Mouse (Mus musculus) limb, embryonic 15.5 days (tissue): ENCODE measurements around the gene Prdx6b. TPM values are rescaled to one million over a fixed set of nuclear protein-coding genes. Genes with fewer than 3 reads are reported as not detected.

ENCODE experiments used
- ATAC-seq: fragments of 200-750 bp; cut with Nextera tagmentation; 2 replicates; pipeline ENCODE4 v1.8.0; 2017; ENCODE audit warnings: low read depth, moderate TSS enrichment; ENCODE audit not compliant: insufficient number of reproducible peaks, low FRiP score, low TSS enrichment
- H3K27ac ChIP-seq: fragments of 300-500 bp; sonication (generic); 2 replicates; pipeline ENCODE4 v1.5.1; 2015; ENCODE audit warnings: moderate library complexity, mild to moderate bottlenecking, inconsistent platforms
- H3K27me3 ChIP-seq: fragments of 300-500 bp; sonication (generic); 2 replicates; pipeline ENCODE4 v1.6.1; 2015; ENCODE audit warnings: inconsistent platforms
- H3K36me3 ChIP-seq: fragments of 300-500 bp; sonication (generic); 2 replicates; pipeline ENCODE4 v1.6.1; 2015; ENCODE audit warnings: inconsistent platforms
- H3K4me1 ChIP-seq: fragments of 300-500 bp; sonication (generic); 2 replicates; pipeline ENCODE4 v1.6.1; 2015; ENCODE audit warnings: inconsistent platforms
- H3K4me2 ChIP-seq: fragments of 300-500 bp; sonication (generic); 2 replicates; pipeline ENCODE4 v1.6.1; 2015; ENCODE audit warnings: mild to moderate bottlenecking, inconsistent platforms
- H3K4me3 ChIP-seq: fragments of 300-500 bp; sonication (generic); 2 replicates; pipeline ENCODE4 v1.5.1; 2015; ENCODE audit warnings: mild to moderate bottlenecking, inconsistent platforms
- H3K9ac ChIP-seq: fragments of 300-500 bp; sonication (generic); 2 replicates; pipeline ENCODE4 v1.6.1; 2015; ENCODE audit warnings: inconsistent platforms
- H3K9me3 ChIP-seq: fragments of 300-500 bp; sonication (generic); 2 replicates; pipeline ENCODE4 v1.6.1; 2016; ENCODE audit warnings: inconsistent platforms
- WGBS: fragments of 180-500 bp; shearing (Covaris S2); methylation state at CpG from one replicate; pipeline ENCODE4 v1.1.7; 2015; 5-methylcytosine and 5-hydroxymethylcytosine counted together
- polyA plus RNA-seq: library from polyadenylated mRNA; unstranded; fragments of >200 nt; fragmentation: Nextera tagmentation; extraction: Ambion mirVana; gene quantifications from 2 replicates; pipeline ENCODE4 v1.2.1, GENCODE M21; 2015

Prdx6b gene
- polyA plus RNA-seq, 1 experiment from 2014 or later, result not detected

DNA sequence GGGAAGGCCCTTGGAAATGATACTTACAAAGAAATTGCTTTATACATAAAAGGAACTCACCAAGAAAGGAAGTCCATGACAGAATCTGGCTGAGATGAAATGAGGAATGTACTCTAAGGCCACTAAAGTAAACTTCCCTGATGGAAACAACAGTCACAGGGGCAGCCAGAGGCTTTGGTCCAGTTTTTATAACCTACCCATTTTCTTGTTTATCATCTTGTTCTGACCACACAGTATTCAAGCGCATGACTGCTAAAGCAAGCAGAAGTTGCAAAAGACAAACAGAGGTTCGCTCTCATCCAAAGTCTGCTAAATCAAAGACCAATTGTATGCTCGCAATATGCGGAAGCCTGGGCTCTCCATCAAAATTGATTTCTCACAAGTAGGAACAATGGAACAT, 8.5 kb downstream of the Prdx6b start:
- no peak overlapping the region for H3K4me2 ChIP-seq
- no peaks in the 10 kb centered on the region for H3K27me3 ChIP-seq
- WGBS, result 89% methylated on average over 4 of the region's 4 CpGs
- no peaks in the 10 kb centered on the region for H3K9me3 ChIP-seq
- H3K4me3 ChIP-seq, result no peak overlapping the region
- no peak overlapping the region for H3K9ac ChIP-seq
- no peaks in the 10 kb centered on the region for H3K36me3 ChIP-seq
- H3K4me1 ChIP-seq, result no peaks in the 10 kb centered on the region
- no peak for ATAC-seq
- no peak overlapping the region for H3K27ac ChIP-seq

DNA sequence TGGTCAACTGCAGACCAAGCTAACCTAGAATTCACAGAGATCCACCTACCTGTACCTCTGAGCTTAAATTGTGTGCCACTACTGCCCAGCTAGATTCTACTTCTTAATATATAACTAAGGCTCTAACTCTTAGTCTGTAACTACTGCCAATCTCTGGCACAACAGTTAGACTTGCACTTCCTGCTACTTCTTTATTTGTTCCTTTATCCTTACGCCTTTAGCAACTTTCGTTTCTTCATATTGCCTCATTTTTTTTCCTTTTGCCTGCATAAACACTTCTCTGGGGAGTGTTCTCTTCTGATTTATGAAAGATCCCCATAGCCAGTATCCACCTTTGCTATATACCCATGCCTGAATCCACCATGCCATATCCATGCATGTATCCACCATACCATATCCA, 11.7 kb downstream of the Prdx6b start:
- WGBS, result 91% methylated on average over 2 of the region's 2 CpGs
- no peaks in the 10 kb centered on the region for H3K36me3 ChIP-seq

DNA sequence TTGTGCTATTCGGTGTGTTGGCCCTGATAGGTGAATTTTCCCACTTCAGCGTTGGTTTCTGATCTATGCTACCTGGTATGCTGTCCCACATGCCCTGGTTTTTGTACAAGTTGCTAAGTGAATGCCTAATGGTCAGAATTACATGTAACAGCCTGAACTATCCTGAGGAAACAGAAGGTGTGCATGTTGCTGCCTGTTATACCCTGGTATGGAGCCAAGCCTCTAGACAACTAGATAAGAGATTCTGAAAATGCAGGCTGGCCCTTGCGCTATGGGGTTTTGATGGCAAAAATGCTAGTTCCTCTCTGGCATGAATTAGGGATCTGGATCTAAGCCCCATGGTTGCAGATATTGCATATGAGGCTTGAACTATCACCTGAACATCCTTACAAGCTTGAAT, 15.4 kb downstream of the Prdx6b start:
- Histone ChIP-seq H3K4me2 (no peak overlapping the region), H3K4me3 (no peak overlapping the region), H3K27me3 (no peaks in the 10 kb centered on the region), H3K27ac (no peak overlapping the region), H3K4me1 (no peaks in the 10 kb centered on the region), H3K36me3 (no peaks in the 10 kb centered on the region), H3K9me3 (no peaks in the 10 kb centered on the region), H3K9ac (no peak overlapping the region)
- 72% methylated on average over 3 of the region's 3 CpGs for WGBS
- no peak for ATAC-seq

More for the DNA sequence above, 11.7 kb downstream of the Prdx6b start:
- ATAC-seq, result no peak
- Histone ChIP-seq H3K4me3 (no peak overlapping the region), H3K4me1 (no peaks in the 10 kb centered on the region), H3K4me2 (no peak overlapping the region), H3K9me3 (no peaks in the 10 kb centered on the region), H3K27me3 (no peaks in the 10 kb centered on the region), H3K9ac (no peak overlapping the region), H3K27ac (no peak overlapping the region)

DNA sequence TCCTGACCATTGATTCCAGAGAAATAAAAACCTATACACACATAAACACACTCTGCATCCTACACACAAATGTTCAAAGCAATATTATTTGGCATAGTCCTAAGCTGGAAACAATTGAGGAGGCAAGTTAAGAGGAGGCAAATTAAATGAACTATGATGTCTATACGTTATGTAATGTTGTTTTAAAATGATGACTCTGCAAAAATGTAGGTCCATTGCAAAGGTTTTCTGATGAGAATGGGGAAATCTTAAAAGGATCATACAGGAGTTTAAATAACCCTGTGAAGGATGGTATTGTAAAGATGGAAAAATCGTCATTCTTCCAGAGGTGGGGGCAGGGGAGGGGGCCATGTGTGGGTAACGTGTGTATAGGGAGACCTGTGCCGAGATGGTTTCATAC, 17.5 kb downstream of the Prdx6b start:
- ATAC-seq, result no peak
- no peak overlapping the region for H3K4me2 ChIP-seq
- H3K4me1 ChIP-seq, result no peaks in the 10 kb centered on the region
- no peaks in the 10 kb centered on the region for H3K27me3 ChIP-seq
- 67% methylated on average over 4 of the region's 4 CpGs for WGBS
- H3K9ac ChIP-seq, result no peak overlapping the region
- H3K36me3 ChIP-seq, result no peaks in the 10 kb centered on the region
- no peaks in the 10 kb centered on the region for H3K9me3 ChIP-seq
- no peak overlapping the region for H3K4me3 ChIP-seq
- H3K27ac ChIP-seq, result no peak overlapping the region

DNA sequence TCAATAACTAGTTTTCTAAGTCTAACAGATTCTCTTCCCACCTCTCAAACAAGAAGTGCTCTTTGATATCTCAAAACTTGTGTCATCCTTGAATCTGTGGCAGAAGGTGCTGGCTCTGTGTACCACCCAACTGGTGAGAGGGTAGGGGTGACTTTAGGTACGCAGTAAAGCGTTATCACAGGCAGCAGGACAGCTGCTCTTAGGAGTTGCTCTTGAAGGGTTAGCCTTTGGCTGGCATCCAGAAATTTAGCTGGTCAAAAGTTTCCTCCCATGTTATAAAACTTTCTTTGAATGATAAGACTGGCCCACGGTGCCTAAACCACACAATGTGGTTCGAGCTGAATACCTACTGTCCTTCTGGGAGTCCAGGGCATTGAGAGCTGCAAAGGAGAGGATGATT, 18.5 kb downstream of the Prdx6b start:
- H3K27me3 ChIP-seq, result no peaks in the 10 kb centered on the region
- no peak overlapping the region for H3K4me2 ChIP-seq
- H3K9ac ChIP-seq, result no peak overlapping the region
- no peak overlapping the region for H3K4me3 ChIP-seq
- no peaks in the 10 kb centered on the region for H3K36me3 ChIP-seq
- WGBS, result 72% methylated on average over 4 of the region's 4 CpGs
- ATAC-seq, result no peak
- no peaks in the 10 kb centered on the region for H3K4me1 ChIP-seq
- H3K9me3 ChIP-seq, result no peaks in the 10 kb centered on the region
- H3K27ac ChIP-seq, result no peak overlapping the region

DNA sequence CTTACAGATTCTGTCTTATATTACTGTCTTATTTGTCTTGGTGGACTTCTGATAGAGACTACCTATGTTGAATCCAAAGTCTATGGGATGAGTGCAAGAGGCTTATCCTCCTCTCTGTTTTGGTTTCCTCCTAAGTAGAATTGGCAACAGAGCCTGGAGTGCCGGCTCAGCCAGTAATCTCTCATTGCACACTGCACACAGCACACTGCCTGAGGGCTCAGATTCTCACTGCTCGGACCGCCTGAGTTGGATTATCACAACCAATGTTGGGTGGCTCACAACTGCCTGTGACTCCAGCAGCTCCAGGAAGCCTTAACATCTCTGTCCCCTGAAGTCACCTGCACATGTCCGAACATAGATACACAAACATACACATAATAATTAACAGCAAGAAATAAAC, 19.1 kb downstream of the Prdx6b start:
- peaks cover 4% of the 10 kb centered on the region; the same call in 1 of the 2 replicates for H3K4me1 ChIP-seq
- no peak overlapping the region for H3K4me2 ChIP-seq
- no peak overlapping the region for H3K27ac ChIP-seq
- no peaks in the 10 kb centered on the region for H3K36me3 ChIP-seq
- no peaks in the 10 kb centered on the region for H3K9me3 ChIP-seq
- no peaks in the 10 kb centered on the region for H3K27me3 ChIP-seq
- no peak for ATAC-seq
- WGBS, result 62% methylated on average over 4 of the region's 4 CpGs
- H3K4me3 ChIP-seq, result no peak overlapping the region
- no peak overlapping the region for H3K9ac ChIP-seq

DNA sequence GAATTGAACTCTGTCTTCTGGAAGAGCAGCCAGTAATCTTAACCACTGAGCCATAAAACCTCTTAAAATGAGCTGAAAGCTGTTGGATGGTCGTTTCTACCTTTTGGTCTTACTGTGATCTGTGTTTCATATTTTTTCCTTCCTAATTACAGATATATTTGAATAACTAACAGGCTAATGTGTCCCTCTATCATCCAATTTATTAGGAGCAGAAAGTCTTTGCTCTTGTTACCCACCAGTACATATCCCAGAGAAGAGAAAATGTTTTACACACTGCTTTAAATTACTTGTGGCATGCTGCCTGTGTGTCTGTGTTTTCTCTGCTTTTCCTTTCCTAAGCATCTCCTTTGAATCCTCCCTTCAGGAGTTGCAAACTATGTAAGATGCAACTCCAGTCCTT, 21.9 kb downstream of the Prdx6b start:
- Histone ChIP-seq H3K4me3 (no peak overlapping the region), H3K9ac (no peak overlapping the region), H3K4me2 (no peak overlapping the region), H3K27me3 (no peaks in the 10 kb centered on the region), H3K9me3 (no peaks in the 10 kb centered on the region), H3K36me3 (0 out of 2 replicates have a peak, but pooled peaks cover 3% of the 10 kb centered on the region), H3K27ac (no peak overlapping the region), H3K4me1 (peaks cover 6% of the 10 kb centered on the region; the same call in 1 of the 2 replicates)
- no peak for ATAC-seq
- WGBS, result 26% methylated on average over 1 of the region's 1 CpGs

DNA sequence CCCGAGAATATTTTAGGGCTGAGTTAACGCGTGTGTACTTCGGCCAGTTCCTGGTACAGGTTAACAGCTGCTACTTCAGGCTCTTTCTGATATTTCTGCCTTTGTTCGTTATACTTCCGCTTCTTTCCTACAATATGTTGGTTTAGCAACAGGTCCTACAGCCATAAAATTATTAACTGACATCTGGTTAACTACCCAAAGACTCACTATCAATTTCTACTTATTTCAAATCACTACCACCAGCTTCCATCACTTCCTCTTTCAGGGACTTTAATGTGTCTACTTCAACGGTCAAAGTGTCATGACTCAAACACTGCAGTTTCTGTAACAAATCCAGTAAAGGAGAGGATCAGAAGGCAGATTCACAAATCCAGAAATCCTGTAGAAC, 22.6 kb downstream of the Prdx6b start:
- H3K27me3 ChIP-seq, result no peaks in the 10 kb centered on the region
- peak overlapping the region; percentile 67 for H3K4me2 ChIP-seq
- H3K4me3 ChIP-seq, result peak overlapping the region; percentile 87
- H3K4me1 ChIP-seq, result peaks cover 6% of the 10 kb centered on the region; the same call in 1 of the 2 replicates
- 42% methylated on average over 7 of the region's 7 CpGs for WGBS
- H3K9ac ChIP-seq, result peak overlapping the region; percentile 89; the same call in 1 of the 2 replicates
- H3K9me3 ChIP-seq, result no peaks in the 10 kb centered on the region
- H3K36me3 ChIP-seq, result peaks cover 6% of the 10 kb centered on the region
- peak overlapping the region; percentile 95 for H3K27ac ChIP-seq
- ATAC-seq, result no peak

DNA sequence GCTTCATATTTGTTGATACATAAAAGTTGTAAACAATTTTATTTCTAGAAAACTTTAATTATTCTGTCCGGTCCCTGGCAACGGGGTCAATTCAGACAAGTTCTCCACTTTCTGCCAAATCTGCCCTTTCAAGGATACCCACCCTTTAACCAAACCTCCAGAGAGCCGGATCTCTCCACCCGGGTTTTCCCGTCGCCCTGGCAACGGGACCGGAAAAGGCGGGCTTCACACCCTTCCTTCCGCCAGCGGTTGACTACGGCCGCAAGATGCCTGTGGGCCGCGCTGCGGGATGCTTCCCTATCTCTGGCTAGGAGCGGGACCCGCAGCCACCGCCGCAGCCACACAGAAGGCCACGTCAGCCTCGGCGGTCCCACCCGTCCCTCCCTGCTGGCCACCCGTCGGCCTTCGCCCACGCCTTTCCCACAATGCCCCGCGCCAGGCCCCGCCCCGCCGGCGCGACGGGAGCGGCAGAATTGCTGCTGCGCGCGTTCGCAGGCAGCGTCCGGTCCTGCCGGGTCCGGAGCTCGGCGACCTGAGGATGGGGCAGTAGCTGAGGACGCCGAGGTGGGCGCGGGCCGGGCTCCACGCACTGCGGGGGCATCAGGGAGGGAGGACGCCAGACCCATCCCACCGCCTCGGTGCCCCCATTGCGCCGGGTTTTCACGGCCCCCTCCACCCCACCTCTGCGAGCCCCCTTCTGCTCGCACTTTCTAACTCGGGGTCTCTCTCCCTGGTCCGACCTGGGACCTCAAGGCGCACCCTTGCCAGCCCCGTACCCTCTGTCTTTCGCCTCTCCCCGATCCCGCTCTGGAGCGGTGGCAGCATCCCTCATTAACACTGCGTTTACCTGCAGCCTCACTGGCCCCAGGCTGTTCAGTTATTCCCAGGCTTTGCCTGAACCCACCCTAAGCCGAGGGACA, 23.2 kb downstream of the Prdx6b start, which contains the start of gene Dnajc10:
Gene Dnajc10, plus strand, starts transcription at position 225 of the 920 bp plus-strand sequence.
- Histone ChIP-seq H3K36me3 (peaks cover 6% of the 10 kb centered on the region), H3K4me1 (peaks cover 6% of the 10 kb centered on the region; the same call in 1 of the 2 replicates), H3K4me2 (peak within 1 kb of the TSS; percentile 67), H3K4me3 (peak within 1 kb of the TSS; percentile 87), H3K9me3 (no peaks in the 10 kb centered on the region), H3K9ac (peak within 1 kb of the TSS; percentile 89), H3K27me3 (no peaks in the 10 kb centered on the region), H3K27ac (peak within 1 kb of the TSS; percentile 95)
- under 1% methylated on average over 72 of the region's 72 CpGs for WGBS
- ATAC-seq, result peak; percentile 82

DNA sequence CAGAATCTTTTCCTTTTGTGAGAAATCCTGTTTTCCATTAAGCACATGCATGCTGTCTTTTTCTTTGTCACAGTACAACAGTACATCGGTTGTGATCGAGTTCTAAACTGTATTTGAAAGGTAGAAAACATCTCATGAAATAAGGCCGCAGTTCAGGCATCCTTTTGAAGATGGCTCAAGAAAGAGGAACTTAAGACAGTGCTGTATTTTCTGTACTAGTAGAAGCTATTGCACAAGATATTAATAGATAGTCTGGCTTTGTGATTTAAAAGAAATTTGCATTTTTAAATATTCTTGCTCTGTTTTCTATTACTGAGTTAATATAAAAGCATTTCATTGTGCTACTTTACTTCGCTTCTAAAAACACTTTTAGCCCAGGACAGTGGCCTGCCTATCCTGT, 30.6 kb downstream of the Prdx6b start:
- H3K36me3 ChIP-seq, result peaks cover 45% of the 10 kb centered on the region
- no peak overlapping the region for H3K27ac ChIP-seq
- no peaks in the 10 kb centered on the region for H3K27me3 ChIP-seq
- H3K4me2 ChIP-seq, result no peak overlapping the region
- no peak for ATAC-seq
- no peaks in the 10 kb centered on the region for H3K9me3 ChIP-seq
- H3K9ac ChIP-seq, result no peak overlapping the region
- WGBS, result 95% methylated on average over 4 of the region's 4 CpGs
- H3K4me3 ChIP-seq, result no peak overlapping the region
- H3K4me1 ChIP-seq, result no peaks in the 10 kb centered on the region

DNA sequence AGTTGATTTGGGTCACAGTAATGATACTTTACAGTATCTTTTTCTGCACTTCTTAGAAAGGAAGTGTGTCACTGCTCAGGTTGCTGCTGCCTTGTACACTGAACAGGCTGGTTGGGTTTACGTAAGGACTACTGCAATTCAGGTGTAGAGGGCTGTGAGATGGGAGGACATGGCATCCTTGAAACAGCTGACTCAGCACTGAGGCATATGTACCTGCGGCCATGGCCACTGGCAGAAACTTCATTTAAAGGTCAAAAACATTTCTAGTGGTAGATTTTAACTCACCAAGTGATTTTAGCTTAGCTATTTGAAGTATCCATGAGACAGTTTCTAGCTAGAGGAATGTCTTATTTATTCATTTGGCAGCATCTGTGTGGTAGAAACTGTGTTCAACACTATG, 33.5 kb downstream of the Prdx6b start:
- Histone ChIP-seq H3K9me3 (no peaks in the 10 kb centered on the region), H3K4me1 (no peaks in the 10 kb centered on the region), H3K27ac (no peak overlapping the region), H3K4me2 (no peak overlapping the region), H3K4me3 (no peak overlapping the region), H3K36me3 (peaks cover 54% of the 10 kb centered on the region), H3K9ac (no peak overlapping the region), H3K27me3 (no peaks in the 10 kb centered on the region)
- 89% methylated on average over 2 of the region's 2 CpGs for WGBS
- no peak for ATAC-seq

DNA sequence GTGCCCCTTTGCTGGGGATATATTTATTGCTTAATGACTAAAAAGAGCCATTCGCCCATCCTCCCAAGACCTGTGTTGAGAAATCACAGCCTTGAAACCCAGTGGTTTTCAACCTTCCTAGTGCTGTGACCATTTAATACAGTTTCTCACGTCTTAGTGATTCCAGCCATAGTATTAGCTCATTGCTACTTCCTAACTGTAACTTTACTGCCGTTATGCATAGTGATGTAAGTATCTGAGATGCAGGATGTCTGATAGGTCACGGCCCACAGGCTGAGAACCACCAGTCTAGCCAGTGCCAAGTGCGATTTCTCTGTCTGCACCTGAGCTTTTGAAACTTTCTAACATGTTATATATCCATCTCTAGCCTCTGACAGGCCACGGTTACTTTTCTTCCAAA, 35.0 kb downstream of the Prdx6b start:
- no peaks in the 10 kb centered on the region for H3K9me3 ChIP-seq
- ATAC-seq, result no peak
- no peak overlapping the region for H3K4me3 ChIP-seq
- H3K36me3 ChIP-seq, result peaks cover 48% of the 10 kb centered on the region
- H3K4me1 ChIP-seq, result no peaks in the 10 kb centered on the region
- no peaks in the 10 kb centered on the region for H3K27me3 ChIP-seq
- no peak overlapping the region for H3K27ac ChIP-seq
- no peak overlapping the region for H3K9ac ChIP-seq
- WGBS, result 91% methylated on average over 6 of the region's 6 CpGs
- H3K4me2 ChIP-seq, result no peak overlapping the region
